Comparison of ENCODE assay signal across 31 mouse cellular contexts in genomic region chr5:151251656-151252055, GRCm38 (mm10). TPM values are rescaled to one million over a fixed set of nuclear protein-coding genes. Genes with fewer than 3 reads are reported as not detected.
DNase-seq lines count a peak whose midpoint lies in the region; ATAC-seq and TF ChIP-seq lines count a peak whose summit lies in the region.
"Had no signal": no experiment of that assay in that cellular context is flagged by ENCODE, and none has a peak within 500 bp of the region (broad histone marks: within the 10 kb centered on the region; RNA-seq: fewer than 3 reads in every experiment).

No protein-coding gene starts in this region.

- H3K4me3 ChIP-seq in lung, postnatal 0 days (ENCODE audit: low read depth, low read length) = no peak overlapping the region
- no peak overlapping the region for H3K4me3 ChIP-seq in CH12.LX (replicated peaks in 1 of 3; ENCODE audit: low read depth in 2 of 3, low read length in 2 of 3, poor library complexity in 1 of 3)
- no peak overlapping the region for H3K4me3 ChIP-seq in hindbrain, embryonic 12.5 days
- H3K4me3 ChIP-seq in thymus, adult 2 months (ENCODE audit: control insufficient read depth, insufficient read depth, low read length) = no peak overlapping the region
- H3K4me3 ChIP-seq: embryonic facial prominence, embryonic 10.5 days; embryonic facial prominence, embryonic 15.5 days; forebrain, embryonic 12.5 days; kidney, embryonic 15.5 days; layer of hippocampus, adult 2 months; left cerebral cortex, adult 2 months; limb, embryonic 13.5 days; liver, embryonic 12.5 days; megakaryocyte, embryonic 14.5 days; midbrain, embryonic 12.5 days; neural tube, embryonic 13.5 days had no signal

- TF ChIP-seq CTCF in lung, postnatal 0 days (IDR thresholded peaks at IDR 0.05) = no peak
- TF ChIP-seq CTCF in CH12.LX (conservative IDR thresholded peaks at IDR 0.05 in 1 of 2, IDR thresholded peaks at IDR 0.05 in 1 of 2; ENCODE audit: low read depth in 2 of 2, low read length in 2 of 2) = no peak
- TF ChIP-seq CTCF in thymus, adult 2 months (IDR thresholded peaks at IDR 0.05; ENCODE audit: borderline replicate concordance, control insufficient read depth, extremely low read depth, insufficient read depth, low read length, poor library complexity) = no peak

- no peak overlapping the region for H3K27ac ChIP-seq in lung, postnatal 0 days (ENCODE audit: low read length)
- peak overlapping the region; percentile 52; the same call in 1 of the 2 replicates for H3K27ac ChIP-seq in CH12.LX (ENCODE audit: insufficient read depth, low read depth)
- no peak overlapping the region for H3K27ac ChIP-seq in hindbrain, embryonic 12.5 days
- no peak overlapping the region for H3K27ac ChIP-seq in thymus, adult 2 months (ENCODE audit: control insufficient read depth, insufficient read depth, low read length)
- H3K27ac ChIP-seq: embryonic facial prominence, embryonic 10.5 days; embryonic facial prominence, embryonic 15.5 days; forebrain, embryonic 12.5 days; kidney, embryonic 15.5 days; layer of hippocampus, adult 2 months; left cerebral cortex, adult 2 months; limb, embryonic 13.5 days; liver, embryonic 12.5 days; midbrain, embryonic 12.5 days; neural tube, embryonic 13.5 days; stomach, postnatal 0 days had no signal

- H3K9me3 ChIP-seq in lung, postnatal 0 days (ENCODE audit: low read length) = no peaks in the 10 kb centered on the region
- no peaks in the 10 kb centered on the region for H3K9me3 ChIP-seq in CH12.LX (replicated peaks; ENCODE audit: low read length)
- no peaks in the 10 kb centered on the region for H3K9me3 ChIP-seq in hindbrain, embryonic 12.5 days (replicated peaks)
- H3K9me3 ChIP-seq: embryonic facial prominence, embryonic 10.5 days; embryonic facial prominence, embryonic 15.5 days; forebrain, embryonic 12.5 days; hindbrain, embryonic 10.5 days; kidney, embryonic 15.5 days; limb, embryonic 13.5 days; liver, embryonic 12.5 days; megakaryocyte, embryonic 14.5 days; midbrain, embryonic 12.5 days; neural tube, embryonic 13.5 days had no signal

- peaks cover 9% of the 10 kb centered on the region for H3K4me1 ChIP-seq in lung, postnatal 0 days (ENCODE audit: insufficient read depth, low read depth, low read length)
- peaks cover 7% of the 10 kb centered on the region in 2 experiments; a peak in 2 of 4 replicates for H3K4me1 ChIP-seq in CH12.LX (ENCODE audit: control insufficient read depth in 1 of 2, insufficient read depth in 2 of 2)
- peaks cover 3% of the 10 kb centered on the region; the same call in 1 of the 2 replicates for H3K4me1 ChIP-seq in hindbrain, embryonic 12.5 days
- peaks cover 5% of the 10 kb centered on the region; the same call in 1 of the 2 replicates for H3K4me1 ChIP-seq in thymus, adult 2 months (replicated peaks; ENCODE audit: control insufficient read depth, insufficient read depth, low read length)
- H3K4me1 ChIP-seq: embryonic facial prominence, embryonic 15.5 days; forebrain, embryonic 12.5 days had no signal

- no peak overlapping the region for H3K9ac ChIP-seq in lung, postnatal 0 days (replicated peaks; ENCODE audit: low read depth)
- peak overlapping the region; percentile 24; the same call in 1 of the 2 replicates for H3K9ac ChIP-seq in CH12.LX (ENCODE audit: insufficient read depth, low read depth)
- no peak overlapping the region for H3K9ac ChIP-seq in hindbrain, embryonic 12.5 days
- H3K9ac ChIP-seq: embryonic facial prominence, embryonic 15.5 days; forebrain, embryonic 12.5 days; forebrain, postnatal 0 days; kidney, embryonic 15.5 days; limb, embryonic 13.5 days; liver, embryonic 12.5 days; liver, postnatal 0 days; midbrain, embryonic 12.5 days; neural tube, embryonic 13.5 days had no signal

- peak; percentile 84 for DNase-seq in lung, postnatal 0 days (ENCODE audit: low spot score)
- DNase-seq in lung, postnatal 10 days = no peak
- no peak for DNase-seq in CH12.LX (ENCODE audit: extremely low read depth)
- DNase-seq in induced T-regulatory cell, adult 2 months (ENCODE audit: low read depth) = peak; percentile 11
- DNase-seq in thymus, adult 18-20 months = no peak
- no peak for DNase-seq in thymus, adult 2 months
- DNase-seq: adrenal gland, postnatal 25 days; cerebellum, adult 18-20 months; cerebellum, postnatal 14 days; heart, postnatal 14 days; kidney, adult 11 months; kidney, postnatal 36 days; liver, postnatal 0 days; right cerebral cortex, postnatal 4 days; thymus, postnatal 4 days had no signal

- TF ChIP-seq EP300 in lung, postnatal 0 days (IDR thresholded peaks at IDR 0.05) = peak; percentile 98
- no peak for TF ChIP-seq EP300 in CH12.LX (IDR thresholded peaks at IDR 0.05; ENCODE audit: low read length)

- dilution Hi-C loops in CH12.LX (cut with MboI; ENCODE audit: extremely low pct_ligation_motif_present, extremely low pct_unique_long_range_greater_than_20kb, low sequenced_read_pairs) = no loop called here

- peak; percentile 87 for ATAC-seq in lung, postnatal 0 days
- ATAC-seq in hindbrain, embryonic 12.5 days (ENCODE audit: low FRiP score) = no peak
- ATAC-seq: hindbrain, embryonic 16.5 days; liver, embryonic 12.5 days; liver, postnatal 0 days had no signal

- in situ Hi-C loops in CH12.LX (cut with MboI; ENCODE audit: low pct_ligation_motif_present, low pct_unique_long_range_greater_than_20kb, low sequenced_read_pairs) = no loop called here

- no peak overlapping the region for H3K4me2 ChIP-seq in lung, postnatal 0 days (replicated peaks; ENCODE audit: low read depth, low read length)
- H3K4me2 ChIP-seq in CH12.LX (ENCODE audit: insufficient read depth, low read depth, poor library complexity, severe bottlenecking) = peak overlapping the region; percentile 31; the same call in 1 of the 2 replicates
- no peak overlapping the region for H3K4me2 ChIP-seq in hindbrain, embryonic 12.5 days (replicated peaks)
- H3K4me2 ChIP-seq: embryonic facial prominence, embryonic 15.5 days; forebrain, embryonic 12.5 days; kidney, embryonic 15.5 days; limb, embryonic 13.5 days; liver, embryonic 12.5 days; neural tube, embryonic 13.5 days had no signal

- WGBS in lung, postnatal 0 days = 59% methylated on average over 8 of the region's 8 CpGs
- WGBS in hindbrain, embryonic 12.5 days = 95% methylated on average over 8 of the region's 8 CpGs
- WGBS in thymus, adult 2 months = 95% methylated on average over 8 of the region's 8 CpGs

- H3K27me3 ChIP-seq in lung, postnatal 0 days (replicated peaks; ENCODE audit: insufficient read depth, low read length) = no peaks in the 10 kb centered on the region
- H3K27me3 ChIP-seq in CH12.LX (replicated peaks) = no peaks in the 10 kb centered on the region
- no peaks in the 10 kb centered on the region for H3K27me3 ChIP-seq in hindbrain, embryonic 12.5 days
- H3K27me3 ChIP-seq in thymus, adult 2 months (ENCODE audit: control insufficient read depth, insufficient read depth, low read length) = no peaks in the 10 kb centered on the region
- H3K27me3 ChIP-seq: embryonic facial prominence, embryonic 15.5 days; forebrain, embryonic 12.5 days; kidney, embryonic 15.5 days; limb, embryonic 13.5 days; liver, embryonic 12.5 days; megakaryocyte, embryonic 14.5 days; midbrain, embryonic 12.5 days; neural tube, embryonic 13.5 days had no signal

- TF ChIP-seq POLR2A in CH12.LX (IDR thresholded peaks at IDR 0.05; ENCODE audit: low read depth, low read length) = no peak
- TF ChIP-seq POLR2A in thymus, adult 2 months (IDR thresholded peaks at IDR 0.05; ENCODE audit: control insufficient read depth, extremely low read depth, insufficient read depth, low read length, poor library complexity) = no peak

- H3K79me2 ChIP-seq in CH12.LX (replicated peaks; ENCODE audit: control insufficient read depth, extremely low read depth, insufficient read depth, poor library complexity, severe bottlenecking) = no peaks in the 10 kb centered on the region

- no peaks in the 10 kb centered on the region for H3K36me3 ChIP-seq in lung, postnatal 0 days (ENCODE audit: insufficient read depth, low read length)
- no peaks in the 10 kb centered on the region for H3K36me3 ChIP-seq in CH12.LX (replicated peaks in 1 of 2; ENCODE audit: control insufficient read depth in 1 of 2, insufficient read depth in 1 of 2, low read length in 1 of 2)
- H3K36me3 ChIP-seq in hindbrain, embryonic 12.5 days = no peaks in the 10 kb centered on the region
- no peaks in the 10 kb centered on the region for H3K36me3 ChIP-seq in thymus, adult 2 months (ENCODE audit: control insufficient read depth, insufficient read depth, low read length)
- H3K36me3 ChIP-seq: embryonic facial prominence, embryonic 10.5 days; embryonic facial prominence, embryonic 15.5 days; forebrain, embryonic 12.5 days; hindbrain, embryonic 10.5 days; kidney, embryonic 15.5 days; limb, embryonic 13.5 days; liver, embryonic 12.5 days; midbrain, embryonic 12.5 days; neural tube, embryonic 13.5 days had no signal

- no peak for TF ChIP-seq RAD21 in CH12.LX (IDR thresholded peaks at IDR 0.05; ENCODE audit: low read depth, low read length)

TF ChIP-seq in CH12.LX, 34 proteins besides CTCF, POLR2A, EP300 and RAD21 (continues in another document):
- TF ChIP-seq E2F4 (IDR thresholded peaks at IDR 0.05; ENCODE audit: insufficient replicate concordance, low read depth, low read length) (no peak), KAT2A (IDR thresholded peaks at IDR 0.05; ENCODE audit: insufficient replicate concordance, low read length) (no peak), MEF2A (IDR thresholded peaks at IDR 0.05; ENCODE audit: borderline replicate concordance, low read depth, low read length) (no peak), RCOR1 (conservative IDR thresholded peaks at IDR 0.05; ENCODE audit: low read depth, low read length) (no peak), ELF1 (IDR thresholded peaks at IDR 0.05; ENCODE audit: low read depth, low read length) (no peak), USF2 (conservative IDR thresholded peaks at IDR 0.05; ENCODE audit: low read depth, low read length) (no peak), POLR2AphosphoS2 (IDR thresholded peaks at IDR 0.05; ENCODE audit: low read depth, low read length) (no peak), MYC (IDR thresholded peaks at IDR 0.05; ENCODE audit: low read depth, low read length) (no peak), JUND (conservative IDR thresholded peaks at IDR 0.05; ENCODE audit: low read depth, low read length) (no peak; the same call in 1 of the 2 replicates), USF1 (IDR thresholded peaks at IDR 0.05; ENCODE audit: low read depth, low read length) (no peak), SMC3 (IDR thresholded peaks at IDR 0.05; ENCODE audit: low read depth, low read length) (no peak), NRF1 (IDR thresholded peaks at IDR 0.05; ENCODE audit: low read depth, low read length) (no peak), ZMIZ1 (IDR thresholded peaks at IDR 0.05; ENCODE audit: low read depth, low read length) (no peak), CHD2 (IDR thresholded peaks at IDR 0.05; ENCODE audit: low read length) (no peak)

RNA-seq across cellular contexts. Expression of gene Stard13, which starts 18.0 kb away (rescaled TPM):
- 19.1 and 20.8 TPM in 2 replicates for polyA plus RNA-seq in lung, postnatal 0 days (2015; fragmentation: Nextera tagmentation; extraction: Ambion mirVana)
- total RNA-seq in CH12.LX (2012; rRNA removed) (104 and 154 TPM in 2 replicates), CH12.LX (2014; rRNA removed) (59.9 and 73.6 TPM in 2 replicates)
- 33.5 and 34.9 TPM in 2 replicates for polyA plus RNA-seq in CH12.LX (2012; ENCODE audit: insufficient read length, low read depth)
- 6.5 and 7.3 TPM in 2 replicates for polyA plus RNA-seq in hindbrain, embryonic 12.5 days (2016; fragmentation: Nextera tagmentation; extraction: Ambion mirVana)
- polyA plus RNA-seq in thymus, adult 2 months (2012; rRNA removed) = 1.4 and 1.9 TPM in 2 replicates

Comparison
In these comparisons a context has a peak if more than half of its experiments do, and no peak if none do; other contexts are left out.
1. DNase-seq: peak in lung, postnatal 0 days (single experiment) and induced T-regulatory cell, adult 2 months (single experiment); none in lung, postnatal 10 days (single experiment), CH12.LX (single experiment), thymus, adult 18-20 months (0 of 2) and thymus, adult 2 months (single experiment).